Mouse (Mus musculus) hindbrain, embryonic 14.5 days (tissue): ENCODE measurements around the gene Lrrc28. TPM values are rescaled to one million over a fixed set of nuclear protein-coding genes. Genes with fewer than 3 reads are reported as not detected.

ENCODE experiments used
- ATAC-seq: fragments of 200-750 bp; cut with Nextera tagmentation; 2 replicates; pipeline ENCODE4 v1.8.0; 2017; ENCODE audit warnings: moderate number of reproducible peaks, mild to moderate bottlenecking, moderate TSS enrichment, moderate library complexity; ENCODE audit not compliant: low FRiP score
- DNase-seq: peaks from one replicate; pipeline ENCODE4 v3.0.0-alpha.2; 2015; ENCODE audit warnings: low spot score
- H3K27ac ChIP-seq: fragments of 300-500 bp; sonication (generic); 2 replicates; pipeline ENCODE4 v1.5.1; 2014; ENCODE audit warnings: mild to moderate bottlenecking, moderate library complexity
- H3K27me3 ChIP-seq: fragments of 300-500 bp; sonication (generic); 2 replicates; pipeline ENCODE4 v1.6.1; 2014; ENCODE audit warnings: mild to moderate bottlenecking, low read length, mixed read lengths; ENCODE audit not compliant: control insufficient read depth, insufficient read depth
- H3K36me3 ChIP-seq: fragments of 300-500 bp; sonication (generic); replicated peaks from 2 replicates; pipeline ENCODE4 v1.6.1; 2014; ENCODE audit not compliant: control insufficient read depth, insufficient read depth
- H3K4me1 ChIP-seq: fragments of 300-500 bp; sonication (generic); replicated peaks from 2 replicates; pipeline ENCODE4 v1.6.1; 2014; ENCODE audit warnings: antibody characterized with exemption, low read length, mixed read lengths; ENCODE audit not compliant: control insufficient read depth, insufficient read depth
- H3K4me2 ChIP-seq: fragments of 300-500 bp; sonication (generic); replicated peaks from 2 replicates; pipeline ENCODE4 v1.6.1; 2014; ENCODE audit warnings: mild to moderate bottlenecking, moderate library complexity
- H3K4me3 ChIP-seq: fragments of 300-500 bp; sonication (generic); replicated peaks from 2 replicates; pipeline ENCODE4 v1.5.1; 2014; ENCODE audit warnings: mild to moderate bottlenecking, low read length
- H3K9ac ChIP-seq: fragments of 300-500 bp; sonication (generic); 2 replicates; pipeline ENCODE4 v1.6.1; 2014
- H3K9me3 ChIP-seq: fragments of 300-500 bp; sonication (generic); 2 replicates; pipeline ENCODE4 v1.6.1; 2016; ENCODE audit warnings: low read length; ENCODE audit not compliant: control insufficient read depth
- WGBS: fragments of 180-500 bp; shearing (Covaris S2); extraction: QIAGEN DNeasy Blood & Tissue Kit; methylation state at CpG from one replicate; pipeline ENCODE4 v1.1.7; 2014; 5-methylcytosine and 5-hydroxymethylcytosine counted together
- polyA plus RNA-seq: library from polyadenylated mRNA; unstranded; fragments of >200 nt; fragmentation: Nextera tagmentation; extraction: Ambion mirVana; gene quantifications from 2 replicates; pipeline ENCODE4 v1.2.1, GENCODE M21; 2014

Lrrc28 gene
- polyA plus RNA-seq, 1 experiment from 2014 or later, result 28.4 TPM

GRCm38 (mm10) chr7:67592670-67593069 lies 52.4 kb downstream of the Lrrc28 start:
- Histone ChIP-seq H3K27me3 (no peaks in the 10 kb centered on the region), H3K27ac (no peak overlapping the region), H3K4me3 (no peak overlapping the region), H3K4me2 (no peak overlapping the region), H3K9ac (no peak overlapping the region), H3K9me3 (no peaks in the 10 kb centered on the region), H3K36me3 (no peaks in the 10 kb centered on the region), H3K4me1 (no peaks in the 10 kb centered on the region)
- 87% methylated on average over 6 of the region's 6 CpGs for WGBS
- DNase-seq, result no peak
- no peak for ATAC-seq

- no peaks in the 10 kb centered on the region for H3K4me1 ChIP-seq
- no peak for ATAC-seq
- WGBS, result 16% methylated on average over 6 of the region's 6 CpGs
Observed at GRCm38 (mm10) chr7:67588743-67589142, 56.3 kb downstream of the Lrrc28 start.

GRCm38 (mm10) chr7:67586479-67586878 lies 58.6 kb downstream of the Lrrc28 start:
- no peak overlapping the region for H3K27ac ChIP-seq
- H3K36me3 ChIP-seq, result no peaks in the 10 kb centered on the region
- H3K9ac ChIP-seq, result no peak overlapping the region
- no peak overlapping the region for H3K4me2 ChIP-seq
- no peaks in the 10 kb centered on the region for H3K4me1 ChIP-seq
- no peak overlapping the region for H3K4me3 ChIP-seq
- no peaks in the 10 kb centered on the region for H3K27me3 ChIP-seq
- 72% methylated on average over 5 of the region's 5 CpGs for WGBS
- ATAC-seq, result no peak
- DNase-seq, result no peak
- H3K9me3 ChIP-seq, result no peaks in the 10 kb centered on the region

More at GRCm38 (mm10) chr7:67588743-67589142, 56.3 kb downstream of the Lrrc28 start:
- H3K4me2 ChIP-seq, result no peak overlapping the region
- H3K36me3 ChIP-seq, result no peaks in the 10 kb centered on the region
- H3K27ac ChIP-seq, result no peak overlapping the region
- H3K9me3 ChIP-seq, result no peaks in the 10 kb centered on the region
- no peak overlapping the region for H3K9ac ChIP-seq
- H3K27me3 ChIP-seq, result no peaks in the 10 kb centered on the region
- no peak overlapping the region for H3K4me3 ChIP-seq
- no peak for DNase-seq

GRCm38 (mm10) chr7:67583852-67584251 lies 61.2 kb downstream of the Lrrc28 start:
- Histone ChIP-seq H3K36me3 (no peaks in the 10 kb centered on the region), H3K27me3 (no peaks in the 10 kb centered on the region), H3K4me3 (no peak overlapping the region), H3K9me3 (no peaks in the 10 kb centered on the region), H3K4me2 (no peak overlapping the region), H3K27ac (no peak overlapping the region), H3K4me1 (no peaks in the 10 kb centered on the region), H3K9ac (no peak overlapping the region)
- DNase-seq (no peak), ATAC-seq (no peak)
- WGBS, result 66% methylated on average over 5 of the region's 5 CpGs

- no peak overlapping the region for H3K27ac ChIP-seq
- DNase-seq (no peak), ATAC-seq (no peak)
- no peak overlapping the region for H3K4me2 ChIP-seq
- H3K9me3 ChIP-seq, result no peaks in the 10 kb centered on the region
- no peaks in the 10 kb centered on the region for H3K27me3 ChIP-seq
- H3K4me3 ChIP-seq, result no peak overlapping the region
- H3K36me3 ChIP-seq, result no peaks in the 10 kb centered on the region
- H3K4me1 ChIP-seq, result no peaks in the 10 kb centered on the region
- no peak overlapping the region for H3K9ac ChIP-seq
- WGBS, result 73% methylated on average over 7 of the region's 7 CpGs
Observed at GRCm38 (mm10) chr7:67578783-67579482, 66.1 kb downstream of the Lrrc28 start.

- H3K27ac ChIP-seq, result no peak overlapping the region
- no peak overlapping the region for H3K9ac ChIP-seq
- ATAC-seq (no peak), DNase-seq (no peak)
- H3K4me1 ChIP-seq, result no peaks in the 10 kb centered on the region
- no peaks in the 10 kb centered on the region for H3K36me3 ChIP-seq
- no peaks in the 10 kb centered on the region for H3K27me3 ChIP-seq
- WGBS, result 85% methylated on average over 6 of the region's 6 CpGs
- H3K4me2 ChIP-seq, result no peak overlapping the region
- H3K9me3 ChIP-seq, result no peaks in the 10 kb centered on the region
- H3K4me3 ChIP-seq, result no peak overlapping the region
Observed at GRCm38 (mm10) chr7:67578044-67578443, 67.0 kb downstream of the Lrrc28 start.

GRCm38 (mm10) chr7:67566510-67567237 lies 78.4 kb downstream of the Lrrc28 start:
- Histone ChIP-seq H3K9me3 (no peaks in the 10 kb centered on the region), H3K27me3 (no peaks in the 10 kb centered on the region), H3K4me1 (no peaks in the 10 kb centered on the region), H3K4me3 (no peak overlapping the region), H3K27ac (no peak overlapping the region), H3K9ac (no peak overlapping the region), H3K4me2 (no peak overlapping the region), H3K36me3 (no peaks in the 10 kb centered on the region)
- ATAC-seq, result no peak
- 72% methylated on average over 8 of the region's 8 CpGs for WGBS
- no peak for DNase-seq

- H3K36me3 ChIP-seq, result no peaks in the 10 kb centered on the region
- H3K4me3 ChIP-seq, result no peak overlapping the region
- no peak overlapping the region for H3K4me2 ChIP-seq
- H3K4me1 ChIP-seq, result no peaks in the 10 kb centered on the region
- 66% methylated on average over 1 of the region's 1 CpGs for WGBS
- no peaks in the 10 kb centered on the region for H3K27me3 ChIP-seq
- H3K27ac ChIP-seq, result no peak overlapping the region
- DNase-seq (no peak), ATAC-seq (no peak)
- H3K9ac ChIP-seq, result no peak overlapping the region
- H3K9me3 ChIP-seq, result no peaks in the 10 kb centered on the region
Observed at GRCm38 (mm10) chr7:67565132-67565531, 79.9 kb downstream of the Lrrc28 start.

GRCm38 (mm10) chr7:67562176-67562575 lies 82.9 kb downstream of the Lrrc28 start:
- H3K4me3 ChIP-seq, result no peak overlapping the region
- no peak overlapping the region for H3K4me2 ChIP-seq
- no peaks in the 10 kb centered on the region for H3K27me3 ChIP-seq
- no peaks in the 10 kb centered on the region for H3K9me3 ChIP-seq
- DNase-seq, result no peak
- WGBS, result 70% methylated on average over 12 of the region's 12 CpGs
- H3K36me3 ChIP-seq, result no peaks in the 10 kb centered on the region
- no peak overlapping the region for H3K27ac ChIP-seq
- no peak overlapping the region for H3K9ac ChIP-seq
- ATAC-seq, result no peak
- no peaks in the 10 kb centered on the region for H3K4me1 ChIP-seq
